Mouse (Mus musculus): ENCODE measurements around the gene Slc7a3. TPM values are rescaled to one million over a fixed set of nuclear protein-coding genes. Genes with fewer than 3 reads are reported as not detected.
A peak's percentile ranks its signal among the peaks of the same experiment; 100 is the strongest.
"Not testable (repeated sequence)": the region's sequence is repeated elsewhere in the genome, so short reads cannot be mapped to it uniquely, and the experiment has no call there.

Gene Slc7a3
- polyA plus RNA-seq (2014; fragmentation: Nextera tagmentation; extraction: Ambion mirVana): 0.36 and 0.41 TPM in 2 replicates

DNA sequence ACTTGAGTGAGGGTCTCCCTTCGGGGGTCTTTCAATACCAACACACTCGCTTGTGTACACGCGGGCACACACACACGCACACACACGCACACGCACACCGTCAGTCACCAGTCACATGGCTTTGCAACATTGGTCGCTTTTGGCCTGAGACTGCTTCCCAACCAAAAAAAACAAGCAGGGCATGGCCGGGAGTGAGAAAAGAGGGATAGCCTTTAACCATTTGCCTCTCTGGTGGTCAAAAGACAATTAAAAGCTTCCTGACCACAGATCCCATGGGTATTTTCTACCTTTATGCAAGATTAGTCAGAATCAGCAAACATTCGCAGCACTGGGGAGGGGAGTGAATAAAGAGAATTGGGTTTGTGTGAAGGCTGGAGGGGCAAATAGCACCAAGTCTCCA lies at the start of gene Slc7a3:
TSS of gene Slc7a3 (minus strand) at position 101 of the 400 bp plus-strand sequence.
- H3K4me1 ChIP-seq (ENCODE audit: control insufficient read depth, insufficient read depth, low read length): no peaks in the 10 kb centered on the region
- peaks cover 3% of the 10 kb centered on the region; the same call in 1 of the 2 replicates for H3K27me3 ChIP-seq (ENCODE audit: control insufficient read depth, insufficient read depth, low read length)
- ATAC-seq (replicated peaks; ENCODE audit: insufficient number of reproducible peaks, low FRiP score, low TSS enrichment): no peak
- H3K9ac ChIP-seq (ENCODE audit: low read depth, low read length): no peak within 1 kb of the TSS
- H3K9me3 ChIP-seq (replicated peaks; ENCODE audit: control insufficient read depth, low read length): no peaks in the 10 kb centered on the region
- peak within 1 kb of the TSS; percentile 66 for H3K4me2 ChIP-seq
- peak within 1 kb of the TSS; percentile 30 for H3K4me3 ChIP-seq (ENCODE audit: low read depth, low read length)
- 32% methylated on average over 11 of the region's 11 CpGs for WGBS (ENCODE audit: insufficient replicate concordance)
- H3K36me3 ChIP-seq (ENCODE audit: control insufficient read depth, insufficient read depth, low read length): no peaks in the 10 kb centered on the region
- H3K27ac ChIP-seq (ENCODE audit: low read depth, low read length): no peak within 1 kb of the TSS

- Histone ChIP-seq H3K27ac (ENCODE audit: low read depth, low read length) (no peak overlapping the region), H3K4me1 (ENCODE audit: control insufficient read depth, insufficient read depth, low read length) (no peaks in the 10 kb centered on the region), H3K27me3 (ENCODE audit: control insufficient read depth, insufficient read depth, low read length) (no peaks in the 10 kb centered on the region), H3K9ac (ENCODE audit: low read depth, low read length) (no peak overlapping the region), H3K4me3 (ENCODE audit: low read depth, low read length) (no peak overlapping the region), H3K36me3 (ENCODE audit: control insufficient read depth, insufficient read depth, low read length) (no peaks in the 10 kb centered on the region), H3K4me2 (peak overlapping the region; percentile 27; the same call in 1 of the 2 replicates), H3K9me3 (replicated peaks; ENCODE audit: control insufficient read depth, low read length) (no peaks in the 10 kb centered on the region)
- ATAC-seq (replicated peaks; ENCODE audit: insufficient number of reproducible peaks, low FRiP score, low TSS enrichment): no peak
- 40% methylated on average over 12 of the region's 12 CpGs for WGBS (ENCODE audit: insufficient replicate concordance)
Observed at GRCm38 (mm10) chrX:101131992-101132791, 46.4 kb upstream of the Slc7a3 start.

GRCm38 (mm10) chrX:101131001-101131400 lies 45.2 kb upstream of the Slc7a3 start:
- H3K27ac ChIP-seq (ENCODE audit: low read depth, low read length): no peak overlapping the region
- no peak overlapping the region for H3K4me3 ChIP-seq (ENCODE audit: low read depth, low read length)
- 25% methylated on average over 7 of the region's 7 CpGs for WGBS (ENCODE audit: insufficient replicate concordance)
- no peak overlapping the region for H3K9ac ChIP-seq (ENCODE audit: low read depth, low read length)
- H3K4me1 ChIP-seq (ENCODE audit: control insufficient read depth, insufficient read depth, low read length): no peaks in the 10 kb centered on the region
- no peak for ATAC-seq (replicated peaks; ENCODE audit: insufficient number of reproducible peaks, low FRiP score, low TSS enrichment)
- no peaks in the 10 kb centered on the region for H3K9me3 ChIP-seq (replicated peaks; ENCODE audit: control insufficient read depth, low read length)
- no peaks in the 10 kb centered on the region for H3K27me3 ChIP-seq (ENCODE audit: control insufficient read depth, insufficient read depth, low read length)
- H3K4me2 ChIP-seq: no peak overlapping the region
- H3K36me3 ChIP-seq (ENCODE audit: control insufficient read depth, insufficient read depth, low read length): no peaks in the 10 kb centered on the region

GRCm38 (mm10) chrX:101128559-101128958 lies 42.7 kb upstream of the Slc7a3 start:
- H3K4me2 ChIP-seq: no peak overlapping the region
- no peak overlapping the region for H3K4me3 ChIP-seq (ENCODE audit: low read depth, low read length)
- H3K27ac ChIP-seq (ENCODE audit: low read depth, low read length): no peak overlapping the region
- no peak for ATAC-seq (replicated peaks; ENCODE audit: insufficient number of reproducible peaks, low FRiP score, low TSS enrichment)
- H3K36me3 ChIP-seq (ENCODE audit: control insufficient read depth, insufficient read depth, low read length): no peaks in the 10 kb centered on the region
- no peaks in the 10 kb centered on the region for H3K4me1 ChIP-seq (ENCODE audit: control insufficient read depth, insufficient read depth, low read length)
- H3K9ac ChIP-seq (ENCODE audit: low read depth, low read length): no peak overlapping the region
- H3K9me3 ChIP-seq (replicated peaks; ENCODE audit: control insufficient read depth, low read length): no peaks in the 10 kb centered on the region
- no peaks in the 10 kb centered on the region for H3K27me3 ChIP-seq (ENCODE audit: control insufficient read depth, insufficient read depth, low read length)
- 77% methylated on average over 2 of the region's 2 CpGs for WGBS (ENCODE audit: insufficient replicate concordance)

- H3K36me3 ChIP-seq (ENCODE audit: control insufficient read depth, insufficient read depth, low read length): no peaks in the 10 kb centered on the region
- no peaks in the 10 kb centered on the region for H3K27me3 ChIP-seq (ENCODE audit: control insufficient read depth, insufficient read depth, low read length)
- WGBS (ENCODE audit: insufficient replicate concordance): 51% methylated on average over 2 of the region's 2 CpGs
- H3K4me2 ChIP-seq: no peak overlapping the region
- H3K4me1 ChIP-seq (ENCODE audit: control insufficient read depth, insufficient read depth, low read length): no peaks in the 10 kb centered on the region
- ATAC-seq (replicated peaks; ENCODE audit: insufficient number of reproducible peaks, low FRiP score, low TSS enrichment): no peak
- H3K4me3 ChIP-seq (ENCODE audit: low read depth, low read length): no peak overlapping the region
- no peaks in the 10 kb centered on the region for H3K9me3 ChIP-seq (replicated peaks; ENCODE audit: control insufficient read depth, low read length)
- H3K9ac ChIP-seq (ENCODE audit: low read depth, low read length): no peak overlapping the region
- H3K27ac ChIP-seq (ENCODE audit: low read depth, low read length): no peak overlapping the region
Observed at GRCm38 (mm10) chrX:101126977-101127376, 41.2 kb upstream of the Slc7a3 start.

DNA sequence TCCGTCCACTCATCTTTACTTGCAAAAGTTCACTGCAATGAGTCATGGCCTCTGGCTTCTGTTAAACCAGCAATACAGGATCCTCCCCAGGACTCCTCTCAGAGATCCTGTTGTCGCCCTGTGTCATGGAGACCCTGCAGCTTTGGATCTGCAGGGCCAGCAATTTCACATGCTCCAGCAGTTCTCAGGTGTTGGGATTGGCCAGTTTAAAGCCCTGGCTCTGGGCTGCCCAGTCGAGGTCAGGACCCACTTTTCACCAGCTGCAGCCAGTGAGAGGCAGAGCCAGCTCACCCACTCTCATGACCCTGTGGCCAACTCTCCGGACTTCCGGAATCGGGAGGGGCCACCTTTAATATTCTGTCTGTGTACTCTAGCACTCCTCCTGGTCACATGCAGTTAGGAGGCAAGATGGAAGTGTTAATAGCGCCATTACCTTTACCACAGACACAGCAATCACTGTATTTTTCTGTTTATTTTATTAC lies 40.7 kb upstream of the Slc7a3 start:
- Histone ChIP-seq H3K4me1 (ENCODE audit: control insufficient read depth, insufficient read depth, low read length) (no peaks in the 10 kb centered on the region), H3K36me3 (ENCODE audit: control insufficient read depth, insufficient read depth, low read length) (no peaks in the 10 kb centered on the region), H3K4me2 (no peak overlapping the region; the same call in 1 of the 2 replicates), H3K9me3 (replicated peaks; ENCODE audit: control insufficient read depth, low read length) (no peaks in the 10 kb centered on the region), H3K4me3 (ENCODE audit: low read depth, low read length) (no peak overlapping the region), H3K9ac (ENCODE audit: low read depth, low read length) (no peak overlapping the region), H3K27me3 (ENCODE audit: control insufficient read depth, insufficient read depth, low read length) (no peaks in the 10 kb centered on the region), H3K27ac (ENCODE audit: low read depth, low read length) (no peak overlapping the region)
- ATAC-seq (replicated peaks; ENCODE audit: insufficient number of reproducible peaks, low FRiP score, low TSS enrichment): no peak
- WGBS (ENCODE audit: insufficient replicate concordance): 56% methylated on average over 7 of the region's 7 CpGs

DNA sequence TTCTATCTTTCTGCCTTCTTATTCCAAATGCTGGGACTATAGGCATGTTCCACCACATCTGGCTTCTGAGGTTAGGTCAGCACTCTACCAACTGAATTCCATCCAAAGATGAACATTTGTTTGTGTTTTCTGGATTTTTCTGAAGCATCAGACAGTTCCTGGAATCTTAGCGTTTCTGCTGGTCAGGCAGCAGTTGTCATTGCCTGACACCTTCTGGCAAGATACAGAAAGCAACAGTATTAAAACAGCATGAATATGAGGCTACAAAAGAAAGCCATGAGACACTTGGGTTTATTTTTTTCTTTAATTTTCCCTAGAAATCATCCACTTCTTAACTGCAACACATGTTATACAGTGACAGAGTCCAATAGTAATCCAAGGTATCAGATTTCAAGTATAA lies 34.7 kb upstream of the Slc7a3 start:
- Histone ChIP-seq H3K36me3 (ENCODE audit: control insufficient read depth, insufficient read depth, low read length) (no peaks in the 10 kb centered on the region), H3K9ac (ENCODE audit: low read depth, low read length) (no peak overlapping the region), H3K4me2 (no peak overlapping the region), H3K27ac (ENCODE audit: low read depth, low read length) (no peak overlapping the region), H3K9me3 (replicated peaks; ENCODE audit: control insufficient read depth, low read length) (no peaks in the 10 kb centered on the region), H3K27me3 (ENCODE audit: control insufficient read depth, insufficient read depth, low read length) (no peaks in the 10 kb centered on the region), H3K4me3 (ENCODE audit: low read depth, low read length) (no peak overlapping the region), H3K4me1 (ENCODE audit: control insufficient read depth, insufficient read depth, low read length) (no peaks in the 10 kb centered on the region)
- no peak for ATAC-seq (replicated peaks; ENCODE audit: insufficient number of reproducible peaks, low FRiP score, low TSS enrichment)
- 77% methylated on average over 1 of the region's 1 CpGs for WGBS (ENCODE audit: insufficient replicate concordance)

- H3K27ac ChIP-seq (ENCODE audit: low read depth, low read length); H3K4me1 ChIP-seq (ENCODE audit: control insufficient read depth, insufficient read depth, low read length); ATAC-seq (replicated peaks; ENCODE audit: insufficient number of reproducible peaks, low FRiP score, low TSS enrichment); H3K9me3 ChIP-seq (replicated peaks; ENCODE audit: control insufficient read depth, low read length); H3K36me3 ChIP-seq (ENCODE audit: control insufficient read depth, insufficient read depth, low read length); H3K9ac ChIP-seq (ENCODE audit: low read depth, low read length); H3K27me3 ChIP-seq (ENCODE audit: control insufficient read depth, insufficient read depth, low read length): not testable (repeated sequence)
- peak overlapping the region; percentile 30 for H3K4me3 ChIP-seq (ENCODE audit: low read depth, low read length)
- peak overlapping the region; percentile 66 for H3K4me2 ChIP-seq
- WGBS (ENCODE audit: insufficient replicate concordance): 21% methylated on average over 7 of the region's 9 CpGs
Observed at GRCm38 (mm10) chrX:101085211-101085610, 609 bp downstream of the Slc7a3 start.

GRCm38 (mm10) chrX:101084192-101084591 lies 1.6 kb downstream of the Slc7a3 start:
- ATAC-seq (replicated peaks; ENCODE audit: insufficient number of reproducible peaks, low FRiP score, low TSS enrichment): no peak
- H3K27ac ChIP-seq (ENCODE audit: low read depth, low read length): no peak overlapping the region
- H3K4me1 ChIP-seq (ENCODE audit: control insufficient read depth, insufficient read depth, low read length): no peaks in the 10 kb centered on the region
- H3K9ac ChIP-seq (ENCODE audit: low read depth, low read length): no peak overlapping the region
- 56% methylated on average over 2 of the region's 2 CpGs for WGBS (ENCODE audit: insufficient replicate concordance)
- peaks cover 3% of the 10 kb centered on the region; the same call in 1 of the 2 replicates for H3K27me3 ChIP-seq (ENCODE audit: control insufficient read depth, insufficient read depth, low read length)
- no peak overlapping the region for H3K4me3 ChIP-seq (ENCODE audit: low read depth, low read length)
- H3K36me3 ChIP-seq (ENCODE audit: control insufficient read depth, insufficient read depth, low read length): no peaks in the 10 kb centered on the region
- no peaks in the 10 kb centered on the region for H3K9me3 ChIP-seq (replicated peaks; ENCODE audit: control insufficient read depth, low read length)
- no peak overlapping the region; the same call in 1 of the 2 replicates for H3K4me2 ChIP-seq
